Mouse (Mus musculus): Measurements from ENCODE around the gene Gm30191. TPM values are rescaled to one million over a fixed set of nuclear protein-coding genes. Genes with fewer than 3 reads are reported as not detected.
"Not testable (repeated sequence)": the region's sequence is repeated elsewhere in the genome, so short reads cannot be mapped to it uniquely, and the experiment has no call there.

Gene Gm30191
- total RNA-seq, 2 experiments from 2014 or later = not detected

- ATAC-seq (replicated peaks; ENCODE audit: poor library complexity, severe bottlenecking) = peak; percentile 21
These were observed 4.8 kb downstream of the Gm30191 start for GRCm38 (mm10) chr4:134251241-134252130.

GRCm38 (mm10) chr4:134252131-134252910, 5.6 kb downstream of the Gm30191 start:
- ATAC-seq (replicated peaks; ENCODE audit: poor library complexity, severe bottlenecking) = no peak

GRCm38 (mm10) chr4:134252911-134253721, 6.4 kb downstream of the Gm30191 start:
- ATAC-seq (replicated peaks; ENCODE audit: poor library complexity, severe bottlenecking) = no peak

GRCm38 (mm10) chr4:134253722-134254324, 7.1 kb downstream of the Gm30191 start, which contains the start of gene Grrp1:
Gene Grrp1, minus strand, starts transcription at chr4:134254106.
- no peak for ATAC-seq (replicated peaks; ENCODE audit: poor library complexity, severe bottlenecking)

- ATAC-seq (replicated peaks; ENCODE audit: poor library complexity, severe bottlenecking) = no peak
These were observed 8.1 kb downstream of the Gm30191 start for GRCm38 (mm10) chr4:134254835-134255234.

- no peak for ATAC-seq (replicated peaks; ENCODE audit: poor library complexity, severe bottlenecking)
These were observed 9.1 kb downstream of the Gm30191 start for GRCm38 (mm10) chr4:134255854-134256253.

- no peak for ATAC-seq (replicated peaks; ENCODE audit: poor library complexity, severe bottlenecking)
These were observed 9.9 kb downstream of the Gm30191 start for GRCm38 (mm10) chr4:134256407-134257197.

GRCm38 (mm10) chr4:134257198-134258009, 10.7 kb downstream of the Gm30191 start:
- ATAC-seq (replicated peaks; ENCODE audit: poor library complexity, severe bottlenecking) = no peak

GRCm38 (mm10) chr4:134258354-134258753, 11.6 kb downstream of the Gm30191 start:
- ATAC-seq (replicated peaks; ENCODE audit: poor library complexity, severe bottlenecking) = peak; percentile 69

GRCm38 (mm10) chr4:134263191-134263590, 16.5 kb downstream of the Gm30191 start:
- peak; percentile 44; the same call in 1 of the 2 replicates for ATAC-seq (replicated peaks; ENCODE audit: poor library complexity, severe bottlenecking)

- no peak for ATAC-seq (replicated peaks; ENCODE audit: poor library complexity, severe bottlenecking)
These were observed 19.3 kb downstream of the Gm30191 start for GRCm38 (mm10) chr4:134265860-134266585.

GRCm38 (mm10) chr4:134268102-134268655, 21.4 kb downstream of the Gm30191 start:
- ATAC-seq (replicated peaks; ENCODE audit: poor library complexity, severe bottlenecking) = no peak

GRCm38 (mm10) chr4:134269622-134270021, 22.9 kb downstream of the Gm30191 start:
- ATAC-seq (replicated peaks; ENCODE audit: poor library complexity, severe bottlenecking) = not testable (repeated sequence)

- ATAC-seq (replicated peaks; ENCODE audit: poor library complexity, severe bottlenecking) = no peak
These were observed 25.2 kb downstream of the Gm30191 start for GRCm38 (mm10) chr4:134271979-134272378.

GRCm38 (mm10) chr4:134272731-134273416, 26.1 kb downstream of the Gm30191 start:
- peak; percentile 42; the same call in 1 of the 2 replicates for ATAC-seq (replicated peaks; ENCODE audit: poor library complexity, severe bottlenecking)

Measured in granulocyte monocyte progenitor cell, adult 5-6 weeks (primary cell).